Mouse (Mus musculus) right cerebral cortex, postnatal 36 days (tissue): ENCODE results near the gene Zc3hc1.

Experiments used
- DNase-seq, 2 experiments: peaks; one replicate each; pipeline ENCODE4 v3.0.0; 2022; ENCODE audit warnings: low spot score in 2 of 2, mixed read lengths in 1 of 2

The Zc3hc1 gene

DNA sequence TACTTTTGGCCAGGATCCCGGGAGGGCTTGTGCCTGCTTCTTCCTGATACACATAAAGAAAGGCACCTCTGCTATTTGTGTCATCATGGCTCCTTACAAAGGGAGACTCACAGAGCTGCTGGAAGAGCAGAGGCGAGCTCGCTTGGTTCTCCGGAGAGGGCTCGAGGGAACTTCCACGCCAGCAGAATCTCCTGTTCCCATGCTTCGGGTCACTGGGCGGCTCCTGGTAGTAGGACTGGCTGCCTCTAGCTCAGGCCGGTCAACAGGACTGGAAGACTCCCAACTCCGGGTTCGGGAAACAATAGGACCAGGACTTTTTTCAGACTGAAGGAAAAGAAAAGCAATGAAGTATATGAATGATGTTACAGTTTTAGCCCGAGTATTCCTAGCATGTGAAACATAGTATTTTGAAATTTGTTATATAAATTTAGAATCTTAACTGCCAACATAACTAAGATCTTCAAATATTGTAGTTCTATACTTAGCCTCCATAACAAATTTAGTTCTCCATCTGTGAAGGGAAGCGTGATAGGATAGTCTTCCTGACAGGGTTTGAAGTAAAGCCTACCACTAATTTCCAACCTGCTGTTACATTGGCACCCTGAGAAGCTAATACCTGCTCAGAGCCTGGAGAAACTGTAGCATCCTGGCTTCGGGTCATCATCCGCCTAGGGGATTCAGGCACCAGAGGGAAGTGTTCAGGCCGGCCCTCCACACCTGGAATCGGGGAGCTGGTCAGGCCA is 18.0 kb downstream of the Zc3hc1 start:
- no peak for DNase-seq

DNA sequence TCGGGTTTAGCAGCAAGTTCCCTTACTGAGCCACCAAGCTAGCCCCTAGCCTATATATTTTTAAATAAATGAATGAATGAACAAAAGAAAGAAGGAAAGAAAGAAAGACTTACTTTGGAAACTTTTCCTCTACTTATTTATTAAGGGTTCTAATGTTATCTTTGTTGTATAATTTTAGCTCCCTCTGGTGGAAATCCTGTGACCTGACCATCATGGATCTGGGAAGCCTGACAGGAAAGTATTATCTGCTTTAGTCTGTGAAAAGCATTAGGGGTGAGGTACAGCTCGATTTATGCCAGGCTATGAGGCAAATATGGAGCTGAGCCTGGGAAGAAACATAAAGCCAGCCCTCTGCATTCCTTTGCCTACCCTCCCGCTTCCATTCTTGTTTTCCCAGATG is 21.5 kb downstream of the Zc3hc1 start:
- DNase-seq = no peak

- DNase-seq = no peak
These were observed 27.0 kb downstream of the Zc3hc1 start for GRCm38 (mm10) chr6:30363808-30364207.

DNA sequence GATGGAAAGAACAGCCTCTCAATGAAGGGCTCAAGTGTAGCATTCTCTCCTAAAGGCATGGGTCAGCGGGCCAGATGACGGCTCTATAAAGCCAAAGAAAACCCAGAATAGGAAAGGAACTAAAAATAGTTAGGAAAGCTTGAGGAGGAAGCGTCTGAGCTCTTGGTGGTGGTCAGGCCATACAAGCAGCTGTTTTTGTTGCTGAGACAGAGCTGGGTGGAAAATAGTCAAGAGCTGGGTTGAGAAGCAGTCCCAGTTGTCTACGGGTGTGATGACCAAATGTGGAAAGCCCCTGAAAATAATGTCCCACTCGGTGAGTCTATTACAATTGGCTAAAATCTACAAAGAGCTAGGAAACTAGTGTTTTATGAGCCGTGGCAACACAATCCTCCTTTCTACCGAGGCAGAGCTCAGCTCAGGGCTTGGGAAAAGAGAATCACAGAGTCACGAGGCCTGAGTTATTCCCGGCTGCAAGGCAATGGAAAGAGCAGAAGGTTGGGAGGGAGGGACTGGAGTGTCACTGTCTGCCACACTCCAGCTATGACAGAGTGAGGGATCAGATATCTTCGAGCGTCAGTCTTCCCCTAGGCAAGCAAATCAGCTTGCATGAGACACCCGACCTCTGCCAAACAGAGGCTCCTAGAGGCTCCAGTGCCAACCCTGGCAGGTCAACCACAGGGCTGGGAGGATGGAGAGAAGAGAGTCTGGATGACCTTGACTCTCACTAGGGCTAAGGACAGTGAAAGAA is 30.9 kb downstream of the Zc3hc1 start:
- DNase-seq = no peak

DNA sequence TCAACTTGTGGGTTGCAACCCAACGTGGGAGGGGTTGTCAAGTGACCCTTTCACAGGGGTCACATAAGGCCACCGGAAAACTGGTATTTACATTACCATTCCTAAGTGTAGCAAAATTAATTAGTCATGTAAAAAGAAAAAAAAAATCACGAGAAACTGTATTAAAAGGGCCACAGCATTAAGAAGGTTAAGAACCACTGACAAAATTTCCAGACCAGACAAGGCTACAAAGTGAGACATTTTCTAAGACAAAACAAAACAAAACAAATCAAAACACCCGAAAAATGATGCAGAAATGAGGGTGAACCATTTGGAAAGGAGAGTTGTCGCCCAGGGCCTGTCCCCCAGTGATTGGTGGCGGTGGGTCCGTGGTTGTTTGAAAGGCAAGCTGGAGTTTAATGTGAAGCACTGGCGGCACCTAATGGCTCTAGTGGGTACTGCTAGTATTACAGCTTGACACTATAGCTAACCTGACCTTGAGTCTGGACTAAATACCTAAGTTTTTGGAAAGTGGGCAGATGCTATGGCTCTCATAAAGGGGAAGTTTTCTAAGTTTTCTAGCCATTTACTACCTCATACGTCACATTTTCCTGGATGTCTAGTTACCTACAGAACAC is 33.2 kb downstream of the Zc3hc1 start:
- peak; percentile 46 to 65 for DNase-seq

DNA sequence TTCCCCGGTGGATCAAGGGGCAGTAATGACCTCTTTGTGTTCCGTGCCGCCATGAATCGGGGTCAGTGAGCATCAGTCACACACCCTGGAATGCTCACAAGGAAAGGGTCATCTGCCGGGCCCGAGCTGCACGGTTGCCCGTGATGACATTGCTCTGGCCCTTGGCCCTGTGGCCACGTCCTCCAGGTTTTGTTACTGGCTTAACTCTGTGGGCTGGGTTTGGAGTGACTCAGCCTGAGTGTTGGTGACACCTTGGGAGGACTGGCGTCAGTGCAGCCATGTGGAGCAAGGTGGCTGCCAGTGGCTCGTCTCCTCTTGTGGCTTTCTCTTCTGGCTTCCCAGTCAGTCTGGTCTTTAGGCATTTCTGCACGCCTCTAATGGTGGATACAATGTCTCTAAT is 34.1 kb downstream of the Zc3hc1 start:
- no peak for DNase-seq

- DNase-seq = no peak
These were observed 34.7 kb downstream of the Zc3hc1 start for GRCm38 (mm10) chr6:30356161-30356560.

GRCm38 (mm10) chr6:30355701-30356100 is 35.1 kb downstream of the Zc3hc1 start:
- no peak for DNase-seq

DNA sequence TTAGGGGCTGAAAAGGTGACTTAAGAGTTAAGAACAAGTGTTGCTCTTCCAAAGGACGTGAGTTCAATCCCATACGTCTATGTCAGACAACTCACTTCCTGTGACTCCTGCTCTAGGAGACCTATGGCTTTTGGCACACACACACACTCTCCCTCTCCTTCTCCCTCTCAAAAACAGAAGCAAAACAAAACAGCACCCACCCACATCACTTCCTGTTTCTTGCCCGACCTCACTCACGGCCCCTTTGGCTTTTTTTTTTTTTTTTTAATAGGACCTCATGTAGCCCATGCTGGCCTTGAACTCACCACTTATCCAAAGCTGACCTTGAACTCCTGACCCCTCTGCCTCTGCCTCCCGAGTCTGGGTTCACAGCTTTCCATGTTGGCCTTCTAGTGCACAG is 36.1 kb downstream of the Zc3hc1 start:
- DNase-seq = no peak

- no peak for DNase-seq
These were observed 37.2 kb downstream of the Zc3hc1 start for GRCm38 (mm10) chr6:30353661-30354060.

- no peak for DNase-seq
These were observed 38.1 kb downstream of the Zc3hc1 start for GRCm38 (mm10) chr6:30352762-30353161.

DNA sequence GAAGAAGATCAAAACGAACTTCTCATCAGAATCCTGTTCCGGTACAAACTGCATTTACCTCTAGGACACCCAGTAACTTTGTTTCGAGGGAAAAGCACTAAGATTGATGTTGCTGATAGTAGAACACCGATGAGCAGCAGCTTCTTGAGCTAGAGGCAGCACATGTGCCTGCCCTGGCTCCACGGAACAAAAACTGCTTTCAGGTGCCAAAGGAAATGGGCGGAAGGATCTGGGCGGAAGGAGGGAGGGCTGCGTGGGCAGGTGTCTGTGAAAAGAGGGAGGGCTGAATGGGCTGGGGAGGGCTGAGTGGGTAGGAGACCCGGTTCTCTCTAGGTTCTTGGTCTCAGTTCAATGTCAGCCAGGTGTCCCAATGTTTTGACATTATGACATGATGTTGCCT is 39.5 kb downstream of the Zc3hc1 start:
- DNase-seq = no peak

DNA sequence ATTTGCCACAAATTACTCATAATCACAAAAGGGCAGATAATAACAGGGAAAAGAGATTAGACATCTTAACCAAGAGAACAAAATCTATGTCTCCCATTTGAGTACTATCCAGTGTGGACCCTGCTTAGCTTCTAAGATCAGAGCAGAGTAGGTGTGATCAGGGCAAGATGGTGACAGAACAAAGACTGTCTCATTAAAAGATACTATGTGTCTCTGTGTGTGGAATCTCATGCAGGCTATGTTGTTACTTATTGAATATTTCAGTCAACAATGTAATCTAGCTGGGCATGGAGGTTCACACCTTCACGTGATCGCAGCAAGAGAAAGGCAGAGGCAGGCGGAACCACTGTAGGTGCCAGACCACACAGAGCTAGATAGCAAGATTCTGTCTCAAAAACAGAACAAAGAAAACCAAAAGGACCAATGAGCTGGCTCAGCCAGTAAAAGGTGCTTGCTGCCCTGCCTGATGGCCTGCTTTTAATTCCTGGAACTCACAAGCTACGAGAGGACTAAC is 43.5 kb downstream of the Zc3hc1 start:
- no peak for DNase-seq

GRCm38 (mm10) chr6:30346737-30347136 is 44.1 kb downstream of the Zc3hc1 start:
- no peak for DNase-seq

DNA sequence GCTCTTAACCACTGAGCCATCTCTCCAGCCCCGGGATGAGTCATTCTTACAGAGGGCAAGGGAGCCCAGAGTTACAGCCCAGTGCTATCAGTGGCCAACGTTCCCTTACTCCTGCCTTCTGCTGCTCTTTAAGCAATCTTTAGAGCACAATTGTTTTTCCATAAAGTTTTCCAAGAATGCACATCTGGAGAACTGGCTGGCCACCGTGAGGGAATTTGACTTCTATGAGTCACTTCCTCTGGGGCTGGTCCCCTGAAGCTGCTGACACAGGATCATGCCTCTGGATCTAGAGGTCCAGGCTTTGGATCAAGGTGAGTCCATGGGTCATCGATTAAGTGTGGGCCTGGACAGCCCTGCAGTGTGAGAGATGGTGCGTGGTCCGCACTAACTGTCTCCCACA is 46.8 kb downstream of the Zc3hc1 start:
- DNase-seq = no peak

GRCm38 (mm10) chr6:30340231-30340873 is 50.5 kb downstream of the Zc3hc1 start:
- DNase-seq = no peak

GRCm38 (mm10) chr6:30336912-30337311 is 53.9 kb downstream of the Zc3hc1 start:
- peak in 1 of 2 experiments; percentile 25 for DNase-seq

- no peak for DNase-seq
These were observed 58.6 kb downstream of the Zc3hc1 start for GRCm38 (mm10) chr6:30332262-30332661.

DNA sequence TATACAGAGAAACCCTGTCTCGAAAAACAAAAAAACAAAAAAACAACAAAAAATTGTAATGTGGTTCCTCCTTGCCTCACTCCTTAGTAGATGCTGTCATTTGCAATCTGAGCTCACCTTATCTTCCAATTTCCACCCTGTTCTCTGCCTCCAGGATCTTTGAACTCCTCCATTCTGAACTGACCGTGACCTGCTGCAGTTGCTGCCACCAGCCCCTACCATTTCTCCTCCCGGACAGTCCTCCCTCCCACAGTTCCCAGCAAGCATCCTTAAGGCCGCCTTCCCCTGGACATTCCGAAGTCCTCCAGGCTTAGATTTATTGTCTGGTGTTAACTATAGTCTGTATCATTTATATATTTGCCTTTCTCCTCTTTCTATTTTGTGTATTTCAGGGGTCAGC is 60.1 kb downstream of the Zc3hc1 start:
- no peak for DNase-seq

DNA sequence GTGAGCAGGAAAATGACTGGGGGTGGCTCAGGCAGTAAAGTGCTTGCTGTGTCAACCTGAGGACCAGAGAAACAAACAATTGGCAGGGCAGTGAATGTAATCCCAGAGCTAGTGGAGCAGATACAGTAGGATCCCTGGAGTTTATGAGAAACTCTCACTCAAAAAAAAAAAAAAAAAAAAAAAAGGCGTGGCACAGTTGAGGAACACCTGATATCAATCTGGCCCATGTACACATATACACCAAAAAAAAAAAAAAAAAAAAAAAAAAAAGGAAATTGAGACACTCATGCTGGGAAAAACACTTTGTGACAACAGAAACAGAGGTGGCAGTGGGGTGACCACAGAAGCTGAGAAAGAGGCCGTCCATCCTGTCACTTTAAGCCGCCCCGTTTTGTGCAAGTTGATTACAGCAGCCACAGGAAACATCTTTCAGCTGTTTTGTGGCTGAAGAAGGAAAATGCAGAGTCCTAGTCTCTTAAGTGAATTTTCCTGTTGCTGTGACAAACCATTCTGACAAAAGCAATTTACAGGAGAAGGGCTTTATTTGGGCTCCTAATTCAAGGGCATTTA is 64.8 kb downstream of the Zc3hc1 start:
- DNase-seq = no peak

DNA sequence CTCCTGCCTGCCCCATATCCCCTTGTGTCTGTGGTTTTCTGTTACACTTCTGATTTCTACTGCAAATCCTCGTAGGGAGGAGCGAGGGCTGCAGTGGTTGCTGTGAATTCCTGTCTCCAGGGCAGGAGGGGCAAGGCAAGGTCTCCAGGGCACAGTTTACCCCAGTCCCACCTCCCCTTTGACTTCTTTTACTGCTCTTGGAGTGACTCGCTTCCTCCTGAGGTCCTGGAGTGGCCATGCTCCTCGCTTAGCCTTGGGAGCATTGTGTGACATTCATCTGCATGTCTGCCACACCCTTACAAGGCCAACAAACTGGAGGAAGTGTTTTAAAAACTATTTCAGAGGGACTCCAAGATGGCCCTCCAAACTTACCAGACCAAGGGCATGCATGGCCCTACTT is 69.8 kb downstream of the Zc3hc1 start:
- no peak for DNase-seq

DNA sequence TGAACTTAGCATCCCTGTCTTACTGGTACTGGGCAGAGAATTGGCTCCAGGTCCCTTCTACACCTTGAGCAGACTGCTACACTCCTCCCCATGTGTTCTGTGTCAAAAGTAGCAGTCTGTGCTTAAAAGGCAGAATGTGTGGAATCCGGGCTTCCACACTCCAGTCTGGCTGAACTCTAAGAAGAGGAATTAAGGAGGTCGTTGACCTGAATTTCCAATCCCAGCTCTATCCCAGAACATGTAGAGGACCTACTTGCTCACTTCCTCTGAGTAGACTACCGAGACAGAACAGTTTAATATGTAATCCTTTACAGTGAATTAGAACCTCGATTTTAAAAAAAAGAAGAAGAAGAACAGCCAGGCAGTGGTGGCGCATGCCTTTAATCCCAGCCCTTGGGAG is 71.6 kb downstream of the Zc3hc1 start:
- DNase-seq = no peak
